Mouse (Mus musculus) telencephalon, adult 2 months (tissue): ENCODE data around the gene Smoc2.
A peak's percentile ranks its signal among the peaks of the same experiment; 100 is the strongest.

Experiments used
- DNase-seq: peaks from one replicate; pipeline ENCODE4 v3.0.0-alpha.2; 2011; ENCODE audit warnings: low read depth, low spot score

Gene Smoc2

DNA sequence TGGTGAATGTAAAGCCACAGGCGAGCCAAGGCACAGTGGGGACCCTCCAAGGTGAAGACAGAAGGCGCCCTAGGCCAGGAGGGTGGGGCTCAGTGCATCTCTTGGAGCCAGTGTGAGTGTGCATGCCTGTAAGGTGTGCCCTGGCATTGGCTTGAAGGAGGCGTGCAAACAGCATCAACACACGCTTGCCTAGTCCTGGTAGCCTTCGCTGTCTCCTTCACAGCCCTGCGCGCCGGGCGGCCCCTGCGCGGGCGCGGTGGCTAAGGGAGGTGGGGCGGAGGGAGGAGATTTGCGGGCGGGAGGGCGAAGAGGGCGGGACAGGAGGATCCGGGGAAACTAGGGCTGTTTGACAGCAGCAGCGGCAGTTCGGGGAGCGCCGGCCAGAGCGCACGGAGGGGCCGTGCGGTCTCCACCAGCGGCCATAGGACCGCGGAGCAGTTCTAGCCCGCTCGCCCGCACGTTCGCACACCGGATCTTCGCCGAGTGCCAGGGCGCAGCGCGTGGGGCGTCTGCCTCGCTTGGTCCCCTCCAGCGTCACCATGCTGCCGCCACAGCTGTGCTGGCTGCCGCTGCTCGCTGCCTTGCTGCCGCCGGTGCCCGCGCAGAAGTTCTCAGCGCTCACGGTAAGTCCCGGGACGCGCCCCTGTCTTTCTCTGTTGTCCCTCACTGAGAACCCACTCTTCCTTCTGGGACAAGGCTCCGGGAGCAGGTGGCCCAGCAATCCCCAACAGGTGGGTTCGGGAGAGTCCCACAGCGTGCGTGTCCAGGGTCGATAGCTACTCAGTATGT, at the start of gene Smoc2:
TSS of gene Smoc2 (plus strand) at position 330 of the 789 bp plus-strand sequence.
- DNase-seq, result no peak

DNA sequence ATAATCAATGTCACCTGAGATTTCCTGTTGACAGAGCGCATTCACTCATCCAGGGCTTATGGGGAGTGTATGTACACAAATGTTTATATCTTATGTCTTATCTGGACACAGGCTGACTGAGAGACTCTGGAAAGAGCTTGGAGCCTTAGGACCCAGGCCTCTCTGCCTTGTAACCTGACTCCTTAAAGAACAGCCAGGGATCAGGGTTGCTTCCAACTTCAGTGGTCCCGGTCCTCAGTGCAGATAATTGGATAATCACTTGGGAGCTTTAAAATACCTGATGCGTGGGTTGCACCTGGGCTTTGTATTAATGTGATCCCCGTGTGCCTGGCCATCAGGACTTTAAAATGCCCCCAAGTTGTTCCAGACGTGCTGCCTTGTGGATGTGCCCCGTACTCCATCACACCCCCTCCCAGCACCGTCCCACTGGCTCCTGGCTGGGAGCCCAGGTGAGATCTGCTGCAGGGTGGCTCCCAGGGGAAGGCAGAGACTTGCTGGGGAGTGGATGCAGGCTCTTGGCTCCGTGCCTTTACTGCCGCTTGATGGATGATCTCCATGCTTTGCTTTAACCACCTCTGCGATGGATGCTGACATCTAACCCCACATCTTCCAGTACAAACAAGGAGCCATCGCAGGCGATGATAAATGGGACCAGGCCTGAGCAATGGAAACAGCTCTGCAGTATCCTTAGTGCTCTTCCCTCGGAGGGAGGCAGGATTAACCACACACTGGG, 48.4 kb upstream of the Smoc2 start:
- DNase-seq, result no peak

DNA sequence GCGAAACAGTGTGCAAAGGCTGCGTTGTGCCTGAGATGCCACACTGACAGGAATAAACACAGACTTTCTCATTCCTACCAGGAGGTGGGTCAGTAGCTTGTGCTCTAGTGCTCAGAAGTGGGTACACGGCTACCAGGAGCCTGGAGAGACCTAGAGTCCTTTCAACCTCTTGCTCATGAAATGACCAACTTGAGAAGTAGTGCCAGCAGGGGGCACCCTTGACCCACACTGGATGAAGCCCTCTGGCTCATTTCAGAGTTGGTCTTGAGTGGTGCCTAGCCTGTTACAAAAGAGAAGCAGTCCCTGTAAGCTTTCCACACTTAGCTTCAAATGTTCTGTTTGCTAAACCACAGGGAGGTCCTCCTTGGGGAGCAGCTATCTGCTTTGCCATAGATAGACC, 46.7 kb upstream of the Smoc2 start:
- DNase-seq, result peak; percentile 38

DNA sequence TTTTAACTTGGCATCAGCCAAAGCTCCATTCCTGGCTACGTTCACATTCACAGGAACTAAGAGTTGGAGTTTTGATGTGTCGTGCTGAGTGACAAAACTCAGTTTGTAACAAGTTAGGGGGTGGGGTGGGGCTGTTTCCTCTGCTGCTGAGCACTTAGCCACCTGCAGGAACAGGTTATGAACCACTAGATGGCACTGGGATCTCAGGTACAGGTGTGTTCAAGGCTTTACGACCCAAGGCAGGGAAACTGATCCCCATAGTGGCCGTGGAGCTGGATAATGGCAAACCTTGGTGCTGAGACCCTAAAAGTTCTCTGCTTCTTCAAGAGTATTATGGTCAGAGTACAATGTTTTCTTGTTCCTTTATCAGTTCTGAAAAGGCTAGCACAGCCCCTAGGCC, 45.6 kb upstream of the Smoc2 start:
- no peak for DNase-seq

DNA sequence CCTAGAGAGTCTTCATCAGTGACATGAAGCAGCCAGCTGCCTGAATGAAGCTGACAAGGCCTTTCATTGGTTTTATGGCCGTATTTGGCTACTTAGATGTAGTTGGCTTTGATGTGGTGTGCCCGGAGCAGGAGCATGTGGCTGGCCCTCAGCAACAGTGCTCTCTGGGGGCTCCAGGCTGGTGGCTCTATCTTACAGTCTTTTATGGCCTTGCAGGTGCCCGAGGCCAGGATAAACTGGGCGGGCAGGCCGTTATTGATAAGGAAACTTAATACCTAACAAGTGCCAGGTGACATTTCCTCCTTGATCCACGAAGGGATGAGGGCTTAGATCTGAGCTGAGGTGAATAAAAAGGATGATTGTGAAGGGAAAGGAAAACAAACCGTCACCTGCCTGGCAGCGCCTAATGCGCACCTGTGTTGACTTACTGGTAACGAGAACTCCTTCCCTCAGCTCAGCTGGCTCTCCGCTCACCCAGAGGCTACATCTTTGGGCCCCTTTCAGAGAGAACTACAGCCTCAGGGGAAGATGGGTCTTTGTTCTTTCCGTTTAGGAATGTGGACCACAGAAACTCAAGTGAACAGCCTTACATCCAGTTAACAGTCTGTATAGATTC, 44.4 kb upstream of the Smoc2 start:
- no peak for DNase-seq

DNA sequence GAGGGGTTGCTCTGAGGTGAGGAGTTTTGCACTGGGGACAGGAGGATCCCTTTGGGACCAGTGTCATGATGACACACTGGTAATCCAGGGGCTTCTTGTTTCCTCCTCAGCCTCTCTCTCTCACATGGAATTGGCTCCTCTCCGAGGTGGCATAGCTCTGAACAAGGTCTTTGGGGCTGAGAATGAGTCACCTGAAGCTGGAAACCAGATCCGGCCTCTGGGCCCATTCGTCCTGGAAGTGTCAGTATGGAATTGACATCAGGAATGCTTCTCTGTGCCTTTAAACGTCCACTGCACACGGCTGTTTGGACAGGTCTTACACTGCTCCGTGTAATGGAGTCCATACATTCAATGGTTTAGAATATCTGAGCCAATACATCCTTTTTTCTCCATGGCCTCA, 42.2 kb upstream of the Smoc2 start:
- DNase-seq, result no peak

DNA sequence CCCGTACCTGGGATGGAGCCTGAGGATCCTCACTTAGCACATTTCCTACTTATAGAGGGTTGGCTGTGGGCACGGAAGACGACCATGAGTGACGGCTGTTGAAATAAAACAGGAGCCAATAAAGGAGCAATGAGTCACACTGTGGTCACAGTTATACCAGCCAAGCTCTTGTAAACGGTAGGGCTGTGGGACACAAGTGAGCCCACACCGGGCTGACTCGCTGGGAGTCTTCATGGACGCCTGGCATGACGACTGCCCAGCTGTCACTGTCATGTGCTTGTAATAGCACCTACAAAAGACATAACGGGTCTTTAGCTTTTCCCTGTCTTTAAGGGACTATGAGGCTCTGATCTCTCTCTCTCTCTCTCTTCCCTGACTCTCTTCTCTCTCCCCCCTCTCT, 39.3 kb upstream of the Smoc2 start:
- DNase-seq, result no peak

DNA sequence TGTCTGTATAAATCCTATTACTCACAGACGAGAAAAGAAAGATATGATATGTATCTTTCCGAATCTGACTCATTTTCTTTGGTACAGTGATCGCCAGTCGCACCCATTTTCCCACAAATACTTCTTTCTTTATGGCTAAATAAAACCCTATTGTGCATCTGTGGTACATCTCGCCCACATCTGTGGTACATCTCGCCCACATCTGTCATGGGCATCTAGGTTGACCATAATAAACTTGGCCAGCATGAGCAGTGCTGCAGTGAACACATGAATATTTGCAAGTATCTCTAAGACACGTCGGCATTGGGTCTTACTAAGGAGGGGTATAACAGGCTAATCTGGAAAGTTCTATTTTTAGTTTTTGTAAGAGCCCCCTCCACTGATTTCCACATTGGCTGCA, 36.7 kb upstream of the Smoc2 start:
- no peak for DNase-seq

DNA sequence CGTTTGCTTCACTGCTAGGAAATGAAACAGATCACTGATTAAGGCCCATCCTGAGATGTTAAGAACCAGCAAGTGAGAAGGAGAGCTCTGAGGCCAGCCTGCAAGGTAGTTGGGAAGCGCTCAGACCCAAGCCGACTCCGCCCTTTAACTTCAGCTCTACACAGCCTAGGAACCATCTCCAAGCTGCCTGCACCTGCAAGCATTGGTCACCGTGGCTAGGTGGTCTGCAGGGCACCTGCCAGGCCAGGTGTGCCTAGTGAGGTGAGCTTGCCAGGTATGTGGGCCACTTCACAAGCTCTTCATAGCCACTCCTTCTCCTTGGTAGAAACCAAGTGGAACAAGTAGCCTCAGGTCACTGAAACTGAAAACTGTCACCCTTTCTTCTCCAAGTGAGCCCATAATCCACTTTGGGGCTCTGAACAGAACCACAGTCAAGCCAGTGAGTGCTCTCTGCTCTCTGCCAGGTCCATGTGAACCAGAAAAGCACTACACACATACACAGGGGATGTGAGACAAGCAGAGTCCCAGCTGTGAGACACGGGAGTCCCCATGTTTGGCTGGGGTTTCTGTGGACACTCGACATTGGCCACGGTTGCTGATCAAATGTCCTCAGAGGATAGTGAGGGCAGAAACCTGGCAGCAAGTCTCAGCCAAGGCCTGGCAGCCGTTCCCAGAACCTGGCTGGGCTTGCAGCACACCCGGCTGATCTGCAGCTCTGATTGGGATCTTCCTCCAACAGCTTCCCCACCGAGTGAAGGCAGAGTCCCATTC, 34.9 kb upstream of the Smoc2 start:
- no peak for DNase-seq

DNA sequence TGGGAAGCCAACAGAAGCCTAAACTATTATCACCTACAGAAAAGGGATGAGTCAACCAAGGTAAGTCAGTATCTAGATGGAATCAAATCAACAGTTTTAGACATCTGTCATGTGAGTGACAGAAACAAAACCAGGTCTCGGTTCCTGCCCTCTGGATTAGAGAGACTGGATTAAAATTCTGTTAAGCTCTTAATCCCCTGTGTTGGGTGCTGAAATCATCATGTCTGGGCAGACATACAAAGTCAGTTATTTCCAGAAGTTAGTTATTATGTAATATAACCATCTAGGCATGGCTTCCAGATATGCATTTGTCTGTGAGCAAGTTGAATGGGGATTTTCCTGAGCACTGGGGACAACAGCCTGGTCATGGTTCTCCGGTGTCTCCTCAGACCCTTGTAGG, 33.0 kb upstream of the Smoc2 start:
- DNase-seq, result no peak

DNA sequence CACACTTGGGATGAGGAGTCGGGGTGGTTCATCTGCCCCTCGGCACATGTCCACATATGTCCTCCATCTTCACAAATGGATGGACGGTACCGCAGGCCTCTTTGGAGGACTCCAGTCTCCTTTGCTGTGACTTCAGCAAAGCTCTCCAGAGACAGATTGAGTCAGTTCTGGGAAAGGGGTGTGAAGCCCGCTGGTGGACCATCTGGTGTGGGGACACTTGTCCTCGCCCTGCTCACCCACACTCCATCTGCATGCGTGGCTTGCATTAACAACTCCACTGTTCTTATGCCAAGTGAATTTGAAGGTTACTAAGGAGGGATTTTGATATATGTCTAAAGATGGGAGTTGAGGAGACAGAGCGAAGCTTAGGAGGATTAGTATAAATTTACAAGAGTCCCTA, 31.4 kb upstream of the Smoc2 start:
- peak; percentile 92 for DNase-seq

DNA sequence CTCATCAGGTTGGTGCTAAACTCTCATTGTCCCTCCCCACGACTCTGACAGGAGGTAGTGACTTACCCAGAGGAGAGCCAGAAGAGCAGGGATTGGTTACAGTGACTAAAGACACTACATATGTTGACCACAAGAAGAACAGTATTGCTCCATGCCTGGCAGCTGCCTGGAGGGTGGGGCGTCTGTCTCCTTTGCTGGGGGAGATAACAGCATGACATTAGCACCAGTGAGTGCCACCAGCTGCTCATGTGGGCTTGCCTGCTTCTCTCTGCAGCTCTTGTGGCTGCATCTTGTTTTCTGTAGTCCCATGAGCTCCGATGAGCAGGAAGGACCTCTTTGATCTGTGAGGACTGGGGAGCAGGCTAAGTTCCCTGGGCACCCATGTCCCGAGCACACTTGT, 29.7 kb upstream of the Smoc2 start:
- DNase-seq, result no peak

DNA sequence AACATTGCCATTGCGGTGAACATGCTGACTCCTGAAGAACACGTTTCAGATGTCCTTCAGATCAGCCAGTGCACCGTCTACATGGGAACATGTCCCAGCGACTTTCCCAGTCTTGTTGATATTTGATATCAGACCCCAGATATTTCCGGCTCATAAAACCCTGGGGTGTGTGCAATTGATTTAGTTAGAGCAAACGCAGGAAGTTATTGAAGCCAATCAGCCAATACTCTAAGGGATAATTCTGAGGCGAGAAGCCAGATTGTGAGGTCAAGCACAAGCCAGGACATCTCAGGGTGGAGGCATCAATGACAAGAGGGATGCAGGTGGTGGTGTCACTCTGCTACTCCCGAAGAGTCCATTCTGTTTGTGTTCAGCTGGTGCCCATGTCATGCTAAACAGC, 28.9 kb upstream of the Smoc2 start:
- DNase-seq, result no peak

DNA sequence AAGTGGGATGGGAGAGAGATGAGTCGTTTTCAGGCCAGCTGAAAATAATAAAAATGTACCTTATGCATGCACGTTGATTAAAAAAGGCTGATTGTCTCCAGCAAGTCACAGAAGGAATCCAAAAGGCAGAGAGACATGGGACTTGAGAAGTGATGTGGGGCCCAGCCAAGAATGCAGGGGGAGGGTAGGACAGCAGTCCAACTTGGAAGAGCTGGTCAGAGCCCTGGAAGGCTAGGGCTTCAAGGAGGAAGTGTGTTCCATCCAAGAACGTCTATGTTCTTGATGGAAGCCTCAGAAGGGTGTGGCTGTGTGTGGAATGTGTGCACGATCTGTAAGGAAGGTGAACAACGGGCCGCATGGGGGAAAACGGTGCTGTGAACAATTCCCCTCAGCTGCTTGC, 26.9 kb upstream of the Smoc2 start:
- no peak for DNase-seq

DNA sequence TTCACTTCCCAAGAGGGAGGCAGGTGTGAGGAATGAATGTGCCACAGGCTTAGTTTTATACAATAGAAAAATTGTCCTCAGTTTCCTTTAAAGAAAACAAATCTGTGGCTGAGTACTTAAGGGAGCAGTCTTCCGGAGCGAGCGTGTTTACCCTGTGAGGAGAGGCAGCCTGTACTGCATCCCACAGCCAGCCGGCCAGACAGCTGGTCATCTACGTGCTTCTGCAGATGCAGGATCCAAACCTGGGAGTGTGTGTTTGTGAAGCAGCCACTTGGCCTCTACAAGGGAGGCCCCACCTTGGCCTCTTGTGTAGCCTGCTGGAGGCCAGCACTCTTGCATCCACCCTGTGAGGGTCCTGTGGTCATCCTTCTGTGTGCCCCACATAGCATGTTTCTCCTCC, 24.7 kb upstream of the Smoc2 start:
- DNase-seq, result no peak

DNA sequence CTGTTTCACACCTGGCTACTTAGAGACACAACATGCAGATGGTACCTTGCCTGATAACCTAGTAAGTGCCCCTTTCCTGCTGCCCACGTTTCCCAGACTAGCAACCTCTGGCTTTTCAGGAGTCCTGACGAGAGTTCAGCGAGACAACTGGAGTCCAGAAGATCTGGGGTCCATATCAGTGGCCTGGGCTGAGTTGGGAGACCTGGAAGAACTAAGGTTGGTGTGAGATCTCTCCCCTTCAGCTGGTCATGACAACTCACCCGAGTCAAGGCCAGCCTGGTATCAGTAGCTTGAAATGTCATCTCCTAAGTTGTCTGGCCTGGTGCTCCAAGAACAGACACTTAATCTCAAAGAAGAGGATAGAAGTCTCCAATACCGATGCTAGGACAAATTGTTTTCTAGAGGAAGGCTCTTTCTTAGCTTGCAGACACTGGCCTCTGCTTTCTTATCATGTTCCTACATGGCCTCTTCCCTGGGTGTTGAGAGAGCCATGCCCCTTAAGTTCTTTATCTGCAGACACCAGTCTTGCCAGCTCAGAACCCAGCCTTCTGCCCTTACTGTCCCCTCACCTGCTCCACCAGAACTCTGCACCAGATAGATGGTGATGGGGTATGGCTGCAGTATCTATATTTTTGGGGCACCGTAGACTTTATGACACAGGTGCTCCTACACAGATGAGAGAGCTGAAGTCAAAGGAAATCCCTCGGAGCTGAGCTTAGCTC, 21.3 kb upstream of the Smoc2 start:
- no peak for DNase-seq

DNA sequence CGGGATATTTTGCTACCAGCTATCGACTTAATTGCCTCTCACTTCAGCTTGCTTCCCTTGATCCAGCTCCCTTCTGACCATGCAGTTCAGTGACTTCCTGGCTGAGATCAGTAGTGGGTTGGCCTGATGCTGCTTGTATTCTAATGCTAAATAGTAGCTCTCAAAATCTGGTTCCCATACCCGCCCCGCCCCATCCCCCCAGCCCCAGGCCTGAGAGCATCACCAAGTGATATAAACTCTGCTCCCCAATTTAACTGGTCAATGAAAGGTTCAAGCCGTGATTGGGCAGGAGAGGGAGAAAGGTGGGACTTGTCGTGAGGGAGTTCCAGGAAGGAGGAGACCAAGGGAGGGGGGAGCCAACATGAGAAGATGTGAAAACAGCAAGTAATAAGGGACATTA, 20.4 kb upstream of the Smoc2 start:
- DNase-seq, result no peak

DNA sequence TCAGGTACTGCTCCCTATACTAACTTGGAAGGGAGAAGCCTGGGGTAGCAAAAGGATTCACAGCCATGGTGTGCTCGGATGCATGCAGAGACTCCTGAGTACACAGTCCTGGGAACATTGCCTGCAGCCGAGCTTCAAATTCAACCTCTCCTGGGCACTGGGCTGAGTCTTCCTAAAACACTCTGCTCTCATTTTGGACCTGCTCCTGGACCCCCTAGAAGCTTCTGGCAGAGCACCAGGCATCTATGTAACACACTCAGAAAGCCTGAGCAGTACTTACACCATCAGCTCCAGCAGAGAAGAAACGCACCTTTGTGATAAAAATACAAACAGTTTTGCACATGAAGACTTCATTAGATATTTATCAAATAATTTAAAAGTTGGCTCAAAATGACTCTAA, 18.3 kb upstream of the Smoc2 start:
- no peak for DNase-seq

DNA sequence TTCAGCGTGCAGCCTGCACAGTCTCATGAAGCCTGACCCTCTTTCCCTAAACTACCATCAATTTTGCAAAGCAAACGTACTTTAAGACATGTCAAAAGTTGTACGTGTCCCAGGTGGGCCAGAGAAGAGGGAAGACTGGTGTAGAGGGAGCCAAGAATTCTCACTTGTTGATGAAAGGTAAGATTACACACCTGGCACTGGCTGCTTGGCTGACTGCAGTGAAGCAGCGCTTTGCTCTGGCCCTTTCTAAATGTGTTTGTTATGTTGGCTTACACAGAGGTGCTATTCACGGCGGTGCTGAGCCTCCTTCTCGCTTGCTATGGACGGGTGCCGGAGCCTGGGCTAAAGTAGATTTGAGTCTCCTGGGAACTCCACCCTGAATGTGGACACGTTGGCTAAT, 17.1 kb upstream of the Smoc2 start:
- DNase-seq, result no peak

DNA sequence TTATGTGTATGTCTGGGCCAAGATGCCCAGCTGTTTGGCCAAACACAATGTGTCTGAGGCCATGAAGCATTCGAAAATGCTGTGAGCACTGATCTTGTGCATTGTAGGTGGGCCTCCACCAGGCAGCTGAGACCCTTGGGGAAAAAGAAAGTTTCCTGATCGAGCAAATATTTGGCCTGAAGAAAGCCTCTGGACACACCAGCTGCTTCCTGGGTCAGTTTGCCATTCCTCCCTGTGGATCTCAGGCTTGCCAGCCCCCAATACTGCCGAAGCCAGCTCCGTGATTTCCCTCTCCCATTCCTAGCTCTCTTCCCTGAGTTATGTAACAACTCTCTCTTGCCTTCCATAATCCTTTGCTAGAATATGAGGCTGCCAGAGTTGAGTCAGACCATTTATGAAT, 11.3 kb upstream of the Smoc2 start:
- no peak for DNase-seq

DNA sequence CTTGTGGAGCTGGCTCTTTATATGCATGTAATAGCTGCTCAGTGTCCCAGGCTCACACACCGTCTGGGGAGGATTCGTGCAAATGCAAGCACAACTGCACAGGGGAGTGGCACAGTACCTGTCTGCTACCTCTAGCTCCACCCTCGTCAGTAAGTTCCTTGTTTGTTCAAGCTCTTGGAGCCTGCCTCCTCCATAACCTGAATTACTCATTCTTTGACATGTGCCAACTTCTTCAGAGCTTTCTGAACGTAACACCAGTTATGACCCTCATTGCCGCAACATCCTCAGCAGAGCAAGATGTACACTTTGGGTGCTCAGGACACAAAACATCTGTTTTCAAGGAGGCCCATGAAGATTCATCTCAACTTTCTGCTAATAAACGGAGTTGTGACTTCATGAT, 5.9 kb upstream of the Smoc2 start:
- DNase-seq, result no peak

DNA sequence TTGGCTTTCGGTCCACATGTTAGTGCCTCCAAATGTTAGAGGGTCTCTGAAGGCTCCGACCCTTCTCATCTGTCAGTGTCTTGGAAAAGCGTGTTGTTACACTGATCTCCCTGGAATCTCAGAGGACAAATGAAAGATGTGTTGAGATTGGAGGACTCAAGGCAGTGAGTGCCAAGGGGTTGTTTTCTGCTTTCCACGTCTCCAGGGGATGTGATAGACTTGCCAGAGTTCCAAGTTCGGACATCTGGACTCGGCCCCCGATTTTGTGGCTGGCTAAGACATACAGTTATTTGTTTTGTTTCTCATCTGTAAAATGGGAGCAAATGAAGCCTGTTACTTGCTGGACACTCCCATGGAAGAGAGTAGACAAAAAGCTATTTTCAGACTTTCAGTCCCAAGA, 2.0 kb upstream of the Smoc2 start:
- no peak for DNase-seq
